Mouse (Mus musculus) heart, postnatal 0 days (tissue): ENCODE measurements around the gene Ccdc142.

ENCODE experiments used
- CTCF ChIP-seq: IDR thresholded peaks from 2 replicates; pipeline ENCODE4 v1.5.1; 2016; ENCODE audit warnings: antibody characterized with exemption, control low read depth, low read depth
- EP300 ChIP-seq: IDR thresholded peaks from 2 replicates; pipeline ENCODE4 v1.6.1; 2016; ENCODE audit warnings: antibody characterized with exemption, low read depth

- no peak for TF ChIP-seq CTCF
- no peak for TF ChIP-seq EP300
Observed at GRCm38 (mm10) chr6:83135571-83136161, 34.3 kb downstream of the Ccdc142 start.
